Mouse (Mus musculus) right cerebral cortex, postnatal 10 days (tissue): ENCODE measurements around the gene Unc13c.

Experiments
- DNase-seq, 2 experiments: peaks; one replicate each; pipeline ENCODE4 v3.0.0; 2021; ENCODE audit warnings: low spot score in 2 of 2

Unc13c gene

GRCm38 (mm10) chr9:73882393-73882919 lies 86.3 kb downstream of the Unc13c start:
- DNase-seq, result no peak

GRCm38 (mm10) chr9:73867410-73868067 lies 101.2 kb downstream of the Unc13c start:
- no peak for DNase-seq

GRCm38 (mm10) chr9:73866666-73867065 lies 102.1 kb downstream of the Unc13c start:
- DNase-seq, result no peak

GRCm38 (mm10) chr9:73859469-73859868 lies 109.3 kb downstream of the Unc13c start:
- DNase-seq, result no peak

- DNase-seq, result no peak
Observed at GRCm38 (mm10) chr9:73854281-73854680, 114.5 kb downstream of the Unc13c start.

GRCm38 (mm10) chr9:73806681-73807080 lies 162.1 kb downstream of the Unc13c start:
- no peak for DNase-seq

- no peak for DNase-seq
Observed at GRCm38 (mm10) chr9:73774616-73775015, 194.2 kb downstream of the Unc13c start.

GRCm38 (mm10) chr9:73755185-73755584 lies 213.6 kb downstream of the Unc13c start:
- DNase-seq, result no peak

GRCm38 (mm10) chr9:73753480-73753879 lies 215.3 kb downstream of the Unc13c start:
- no peak for DNase-seq

- no peak for DNase-seq
Observed at GRCm38 (mm10) chr9:73751344-73751743, 217.4 kb downstream of the Unc13c start.

- no peak for DNase-seq
Observed at GRCm38 (mm10) chr9:73734446-73734845, 234.3 kb downstream of the Unc13c start.

- DNase-seq, result no peak
Observed at GRCm38 (mm10) chr9:73725717-73726662, 242.8 kb downstream of the Unc13c start.

GRCm38 (mm10) chr9:73724776-73725175 lies 244.0 kb downstream of the Unc13c start:
- DNase-seq, result no peak

GRCm38 (mm10) chr9:73713508-73713907 lies 255.3 kb downstream of the Unc13c start:
- DNase-seq, result no peak

GRCm38 (mm10) chr9:73697103-73697502 lies 271.7 kb downstream of the Unc13c start:
- no peak for DNase-seq

- no peak for DNase-seq
Observed at GRCm38 (mm10) chr9:73681580-73681979, 287.2 kb downstream of the Unc13c start.

- DNase-seq, result no peak
Observed at GRCm38 (mm10) chr9:73680545-73681495, 287.9 kb downstream of the Unc13c start.

GRCm38 (mm10) chr9:73671656-73672212 lies 297.0 kb downstream of the Unc13c start:
- no peak for DNase-seq

GRCm38 (mm10) chr9:73670040-73670439 lies 298.7 kb downstream of the Unc13c start:
- DNase-seq, result no peak

- DNase-seq, result no peak
Observed at GRCm38 (mm10) chr9:73662839-73663238, 305.9 kb downstream of the Unc13c start.

- no peak for DNase-seq
Observed at GRCm38 (mm10) chr9:73649088-73649487, 319.7 kb downstream of the Unc13c start.
